Mouse (Mus musculus): ENCODE measurements around the gene Fbln1. TPM values are rescaled to one million over a fixed set of nuclear protein-coding genes. Genes with fewer than 3 reads are reported as not detected.

Fbln1 gene
- polyA plus RNA-seq, 1 experiment = 10.9 TPM

GRCm38 (mm10) chr15:85272988-85273387, 67.2 kb downstream of the Fbln1 start:
- H3K4me3 ChIP-seq (ENCODE audit: insufficient read depth, low read length) = no peak overlapping the region
- no peak overlapping the region for H3K27ac ChIP-seq (ENCODE audit: insufficient read depth, low read length)
- no peak for TF ChIP-seq CTCF (IDR thresholded peaks at IDR 0.05; ENCODE audit: extremely low read depth, insufficient read depth, low read length)
- no peak for TF ChIP-seq POLR2A (IDR thresholded peaks at IDR 0.05; ENCODE audit: extremely low read depth, insufficient read depth, low read length)
- no peaks in the 10 kb centered on the region for H3K4me1 ChIP-seq (ENCODE audit: control insufficient read depth, insufficient read depth, low read length)

GRCm38 (mm10) chr15:85277221-85277620, 71.5 kb downstream of the Fbln1 start:
- H3K4me1 ChIP-seq (ENCODE audit: control insufficient read depth, insufficient read depth, low read length) = no peaks in the 10 kb centered on the region
- TF ChIP-seq CTCF (IDR thresholded peaks at IDR 0.05; ENCODE audit: extremely low read depth, insufficient read depth, low read length) (no peak), POLR2A (IDR thresholded peaks at IDR 0.05; ENCODE audit: extremely low read depth, insufficient read depth, low read length) (no peak)
- no peak overlapping the region for H3K4me3 ChIP-seq (ENCODE audit: insufficient read depth, low read length)
- no peak overlapping the region for H3K27ac ChIP-seq (ENCODE audit: insufficient read depth, low read length)

- no peak overlapping the region for H3K4me3 ChIP-seq (ENCODE audit: insufficient read depth, low read length)
- TF ChIP-seq POLR2A (IDR thresholded peaks at IDR 0.05; ENCODE audit: extremely low read depth, insufficient read depth, low read length) (no peak), CTCF (IDR thresholded peaks at IDR 0.05; ENCODE audit: extremely low read depth, insufficient read depth, low read length) (no peak)
- no peaks in the 10 kb centered on the region for H3K4me1 ChIP-seq (ENCODE audit: control insufficient read depth, insufficient read depth, low read length)
- no peak overlapping the region for H3K27ac ChIP-seq (ENCODE audit: insufficient read depth, low read length)
These were observed 73.2 kb downstream of the Fbln1 start for GRCm38 (mm10) chr15:85278986-85279385.

GRCm38 (mm10) chr15:85282021-85282420, 76.3 kb downstream of the Fbln1 start:
- TF ChIP-seq POLR2A (IDR thresholded peaks at IDR 0.05; ENCODE audit: extremely low read depth, insufficient read depth, low read length) (no peak), CTCF (IDR thresholded peaks at IDR 0.05; ENCODE audit: extremely low read depth, insufficient read depth, low read length) (no peak)
- Histone ChIP-seq H3K27ac (ENCODE audit: insufficient read depth, low read length) (no peak overlapping the region), H3K4me1 (ENCODE audit: control insufficient read depth, insufficient read depth, low read length) (no peaks in the 10 kb centered on the region), H3K4me3 (ENCODE audit: insufficient read depth, low read length) (no peak overlapping the region)

DNA sequence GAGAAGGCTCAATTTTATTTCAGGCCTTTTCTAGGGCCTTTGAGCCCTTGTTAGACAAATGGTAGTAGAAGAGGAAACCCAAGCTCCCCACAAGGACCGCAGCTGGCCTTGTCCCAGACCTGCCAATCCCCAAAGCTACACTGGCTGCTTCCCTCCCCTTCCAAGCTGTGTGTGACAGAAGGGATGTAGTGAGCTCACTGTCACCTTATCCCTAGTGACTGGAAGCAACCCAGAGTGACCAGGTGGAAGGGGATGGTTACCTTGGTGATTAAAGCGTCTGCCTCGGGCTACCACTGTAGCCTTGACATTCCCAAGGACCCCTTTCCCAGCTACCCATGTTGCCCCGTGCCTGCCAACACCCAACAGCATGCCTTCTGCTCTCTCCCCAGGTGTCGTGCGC, 78.9 kb downstream of the Fbln1 start:
- TF ChIP-seq CTCF (IDR thresholded peaks at IDR 0.05; ENCODE audit: extremely low read depth, insufficient read depth, low read length) (no peak), POLR2A (IDR thresholded peaks at IDR 0.05; ENCODE audit: extremely low read depth, insufficient read depth, low read length) (no peak)
- Histone ChIP-seq H3K4me1 (ENCODE audit: control insufficient read depth, insufficient read depth, low read length) (no peaks in the 10 kb centered on the region; the same call in 1 of the 2 replicates), H3K27ac (ENCODE audit: insufficient read depth, low read length) (no peak overlapping the region), H3K4me3 (ENCODE audit: insufficient read depth, low read length) (no peak overlapping the region)

DNA sequence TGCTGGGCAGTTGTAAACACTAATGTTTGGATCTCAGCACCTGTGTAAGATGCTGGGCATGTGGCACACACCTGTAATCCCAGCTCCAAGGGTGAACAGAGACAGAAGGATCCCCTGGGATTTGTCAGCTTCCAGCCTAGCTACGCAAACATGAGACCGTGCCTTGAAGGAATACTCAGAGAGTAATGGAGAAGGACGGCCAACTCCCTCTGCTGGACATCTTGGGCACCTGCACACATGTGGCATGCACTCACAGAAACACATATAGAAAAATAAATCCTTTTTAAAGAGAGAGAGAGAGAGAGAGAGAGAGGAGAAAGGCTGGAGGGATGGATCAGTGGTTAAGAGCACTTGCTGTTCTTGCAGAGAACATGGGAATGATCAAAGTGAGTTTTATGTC, 88.9 kb downstream of the Fbln1 start:
- no peak for TF ChIP-seq CTCF (IDR thresholded peaks at IDR 0.05; ENCODE audit: extremely low read depth, insufficient read depth, low read length)
- Histone ChIP-seq H3K4me1 (ENCODE audit: control insufficient read depth, insufficient read depth, low read length) (no peaks in the 10 kb centered on the region), H3K27ac (ENCODE audit: insufficient read depth, low read length) (no peak overlapping the region), H3K4me3 (ENCODE audit: insufficient read depth, low read length) (no peak overlapping the region)

GRCm38 (mm10) chr15:85295544-85295943, 89.8 kb downstream of the Fbln1 start:
- TF ChIP-seq POLR2A (IDR thresholded peaks at IDR 0.05; ENCODE audit: extremely low read depth, insufficient read depth, low read length) = no peak
- TF ChIP-seq CTCF (IDR thresholded peaks at IDR 0.05; ENCODE audit: extremely low read depth, insufficient read depth, low read length) = no peak
- H3K4me3 ChIP-seq (ENCODE audit: insufficient read depth, low read length) = no peak overlapping the region

GRCm38 (mm10) chr15:85295977-85296376, 90.2 kb downstream of the Fbln1 start:
- no peak overlapping the region for H3K4me3 ChIP-seq (ENCODE audit: insufficient read depth, low read length)
- no peak overlapping the region for H3K27ac ChIP-seq (ENCODE audit: insufficient read depth, low read length)
- TF ChIP-seq POLR2A (IDR thresholded peaks at IDR 0.05; ENCODE audit: extremely low read depth, insufficient read depth, low read length) = no peak
- TF ChIP-seq CTCF (IDR thresholded peaks at IDR 0.05; ENCODE audit: extremely low read depth, insufficient read depth, low read length) = no peak

More at GRCm38 (mm10) chr15:85295544-85295943, 89.8 kb downstream of the Fbln1 start:
- Histone ChIP-seq H3K27ac (ENCODE audit: insufficient read depth, low read length) (no peak overlapping the region), H3K4me1 (ENCODE audit: control insufficient read depth, insufficient read depth, low read length) (no peaks in the 10 kb centered on the region)

DNA sequence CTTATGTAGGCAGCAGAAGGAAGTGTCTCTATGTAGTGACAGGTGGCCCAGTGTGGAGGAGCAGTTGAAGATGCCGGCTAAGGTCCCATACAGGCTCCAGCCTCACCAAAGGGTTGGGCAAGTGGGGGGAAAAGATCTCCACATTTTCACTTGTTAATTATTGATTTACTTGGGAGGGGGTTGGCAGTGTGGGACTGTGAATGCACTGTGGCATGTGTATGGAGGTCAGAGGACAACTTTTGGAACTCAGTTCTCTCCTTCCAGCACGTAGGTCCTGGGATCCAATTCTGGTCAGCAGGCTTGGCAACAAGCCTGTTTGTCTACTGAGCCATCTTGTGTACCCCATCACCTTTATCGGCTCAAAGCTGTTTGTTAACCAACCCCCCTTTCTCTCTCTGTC, 90.8 kb downstream of the Fbln1 start:
- H3K27ac ChIP-seq (ENCODE audit: insufficient read depth, low read length) = no peak overlapping the region
- no peak for TF ChIP-seq POLR2A (IDR thresholded peaks at IDR 0.05; ENCODE audit: extremely low read depth, insufficient read depth, low read length)
- TF ChIP-seq CTCF (IDR thresholded peaks at IDR 0.05; ENCODE audit: extremely low read depth, insufficient read depth, low read length) = no peak

More at GRCm38 (mm10) chr15:85295977-85296376, 90.2 kb downstream of the Fbln1 start:
- H3K4me1 ChIP-seq (ENCODE audit: control insufficient read depth, insufficient read depth, low read length) = no peaks in the 10 kb centered on the region

DNA sequence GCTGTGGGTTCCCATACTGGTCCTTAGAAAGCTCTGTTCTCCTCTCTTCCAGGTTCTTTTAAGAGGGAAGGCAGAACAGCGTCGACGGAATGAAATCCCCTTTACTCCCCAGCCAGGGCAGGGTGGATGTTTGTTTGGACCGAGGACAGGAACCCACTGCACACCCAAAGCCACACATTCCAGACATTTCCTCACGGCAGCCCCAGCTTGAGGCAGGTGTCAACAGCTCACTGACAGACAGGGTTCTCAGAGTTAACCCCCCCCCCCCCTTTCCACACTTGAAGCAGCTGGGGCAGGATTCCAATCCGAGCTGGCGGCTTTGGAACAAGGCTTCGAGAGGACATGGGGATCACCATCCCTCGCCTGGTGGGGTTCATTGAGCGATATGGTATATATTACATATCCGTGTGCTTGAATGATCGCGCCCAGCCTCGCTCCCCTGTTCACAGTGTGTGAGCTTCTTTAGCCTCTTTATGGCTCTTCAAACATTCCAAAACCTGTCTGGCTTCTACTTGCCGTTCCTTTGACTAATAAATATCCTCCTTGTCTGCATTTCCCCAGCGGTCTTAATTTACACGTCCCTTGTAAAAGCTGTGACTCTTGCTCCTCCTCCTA, 92.5 kb downstream of the Fbln1 start:
- TF ChIP-seq CTCF (IDR thresholded peaks at IDR 0.05; ENCODE audit: extremely low read depth, insufficient read depth, low read length) (no peak), POLR2A (IDR thresholded peaks at IDR 0.05; ENCODE audit: extremely low read depth, insufficient read depth, low read length) (no peak)
- H3K4me3 ChIP-seq (ENCODE audit: insufficient read depth, low read length) = no peak overlapping the region
- H3K27ac ChIP-seq (ENCODE audit: insufficient read depth, low read length) = no peak overlapping the region
- H3K4me1 ChIP-seq (ENCODE audit: control insufficient read depth, insufficient read depth, low read length) = no peaks in the 10 kb centered on the region

More for the DNA sequence above, 90.8 kb downstream of the Fbln1 start:
- Histone ChIP-seq H3K4me3 (ENCODE audit: insufficient read depth, low read length) (no peak overlapping the region), H3K4me1 (ENCODE audit: control insufficient read depth, insufficient read depth, low read length) (no peaks in the 10 kb centered on the region)

All from cortical plate, adult 2 months (tissue).